Mouse (Mus musculus) embryonic facial prominence, embryonic 10.5 days (tissue): ENCODE measurements around the gene Spag16. TPM values are rescaled to one million over a fixed set of nuclear protein-coding genes. Genes with fewer than 3 reads are reported as not detected.

Experiments
- DNase-seq: peaks from one replicate; pipeline ENCODE4 v3.0.0-alpha.2; 2017; ENCODE audit warnings: low spot score
- H3K27ac ChIP-seq: fragments of 300-500 bp; sonication (generic); replicated peaks from 2 replicates; pipeline ENCODE4 v1.5.1; 2016; ENCODE audit warnings: mild to moderate bottlenecking
- H3K27me3 ChIP-seq: fragments of 300-500 bp; sonication (generic); replicated peaks from 2 replicates; pipeline ENCODE4 v1.6.1; 2016; ENCODE audit warnings: low read depth, mild to moderate bottlenecking; ENCODE audit not compliant: poor library complexity, severe bottlenecking
- H3K36me3 ChIP-seq: fragments of 300-500 bp; sonication (generic); replicated peaks from 2 replicates; pipeline ENCODE4 v1.6.1; 2016; ENCODE audit warnings: mild to moderate bottlenecking, moderate library complexity
- H3K4me1 ChIP-seq: fragments of 300-500 bp; sonication (generic); 2 replicates; pipeline ENCODE4 v1.6.1; 2016
- H3K4me3 ChIP-seq: fragments of 300-500 bp; sonication (generic); 2 replicates; pipeline ENCODE4 v1.5.1; 2016; ENCODE audit warnings: mild to moderate bottlenecking, moderate library complexity
- H3K9me3 ChIP-seq: fragments of 300-500 bp; sonication (generic); 2 replicates; pipeline ENCODE4 v1.6.1; 2016; ENCODE audit warnings: mild to moderate bottlenecking
- WGBS: fragments of 180-500 bp; shearing (Covaris S2); methylation state at CpG from one replicate; pipeline ENCODE4 v1.1.7; 2016; 5-methylcytosine and 5-hydroxymethylcytosine counted together
- polyA plus RNA-seq: library from polyadenylated mRNA; unstranded; fragments of >200 nt; fragmentation: Nextera tagmentation; extraction: Ambion mirVana; gene quantifications from 2 replicates; pipeline ENCODE4 v1.2.1, GENCODE M21; 2016

Gene Spag16
- polyA plus RNA-seq, 1 experiment from 2014 or later: 2.0 TPM

DNA sequence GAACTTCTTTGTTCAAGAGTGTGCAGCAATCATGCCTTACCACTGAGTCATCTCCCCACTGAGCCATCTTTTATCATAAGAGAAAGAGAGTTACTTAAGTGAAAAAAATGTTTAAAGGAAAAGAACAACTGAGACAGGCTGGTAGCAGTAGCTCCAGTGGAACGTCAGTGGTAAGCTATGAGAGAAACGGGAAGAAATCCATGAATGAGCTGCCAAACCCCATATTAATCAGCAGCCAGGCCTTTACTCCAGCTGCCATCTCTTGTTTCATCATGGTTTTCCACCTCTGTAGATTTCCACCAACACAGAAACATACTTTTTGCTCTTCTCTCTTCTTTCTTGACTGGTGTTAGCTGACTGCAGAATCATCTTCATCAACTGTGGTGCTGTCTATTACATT, 308.8 kb downstream of the Spag16 start:
- 76% methylated on average over 2 of the region's 2 CpGs for WGBS
- DNase-seq: no peak
- peaks cover 7% of the 10 kb centered on the region; the same call in 1 of the 2 replicates for H3K4me1 ChIP-seq

DNA sequence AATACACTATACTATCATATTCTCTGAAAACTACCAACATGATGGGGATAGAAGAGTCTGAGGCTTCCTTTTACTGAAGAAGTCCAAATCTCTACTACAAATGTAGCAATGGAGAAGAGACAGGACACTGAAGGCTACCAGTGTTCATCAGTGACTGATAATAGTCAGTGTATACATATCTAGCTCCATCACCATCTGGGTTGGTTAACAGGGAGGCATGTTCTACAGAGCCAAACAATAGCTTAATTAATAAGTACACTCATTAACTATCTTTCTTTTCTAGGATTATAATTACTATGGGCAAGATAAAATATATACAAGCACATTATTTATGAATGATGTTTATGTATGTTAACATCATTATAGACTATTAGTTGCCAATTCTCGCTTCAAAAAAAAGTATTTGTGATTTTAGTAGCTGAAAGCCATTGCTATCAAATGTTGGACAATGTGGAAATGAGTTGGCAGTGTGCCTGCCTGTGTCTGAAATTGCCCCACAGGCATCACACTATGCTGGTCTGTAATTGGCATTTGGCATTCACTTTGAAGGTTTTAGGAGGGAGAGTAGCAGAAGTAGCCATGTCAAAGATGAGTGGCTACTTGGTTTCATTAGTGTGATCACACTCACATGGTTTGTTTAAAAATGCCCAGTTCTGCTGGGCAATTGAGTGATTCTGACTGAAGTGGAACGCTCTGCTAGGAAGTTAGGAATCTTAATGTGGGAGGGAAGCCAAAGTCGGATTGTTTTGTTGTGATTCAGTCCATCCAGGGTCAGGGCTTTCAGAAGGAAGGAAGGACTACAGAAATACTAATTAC, 338.8 kb downstream of the Spag16 start:
- Histone ChIP-seq H3K27me3 (no peaks in the 10 kb centered on the region), H3K4me1 (no peaks in the 10 kb centered on the region), H3K4me3 (no peak overlapping the region), H3K27ac (no peak overlapping the region), H3K36me3 (no peaks in the 10 kb centered on the region), H3K9me3 (no peaks in the 10 kb centered on the region)
- no peak for DNase-seq
- 75% methylated on average over 3 of the region's 3 CpGs for WGBS

More for the DNA sequence above, 308.8 kb downstream of the Spag16 start:
- Histone ChIP-seq H3K36me3 (no peaks in the 10 kb centered on the region), H3K27me3 (no peaks in the 10 kb centered on the region), H3K9me3 (no peaks in the 10 kb centered on the region), H3K27ac (no peak overlapping the region), H3K4me3 (no peak overlapping the region)

DNA sequence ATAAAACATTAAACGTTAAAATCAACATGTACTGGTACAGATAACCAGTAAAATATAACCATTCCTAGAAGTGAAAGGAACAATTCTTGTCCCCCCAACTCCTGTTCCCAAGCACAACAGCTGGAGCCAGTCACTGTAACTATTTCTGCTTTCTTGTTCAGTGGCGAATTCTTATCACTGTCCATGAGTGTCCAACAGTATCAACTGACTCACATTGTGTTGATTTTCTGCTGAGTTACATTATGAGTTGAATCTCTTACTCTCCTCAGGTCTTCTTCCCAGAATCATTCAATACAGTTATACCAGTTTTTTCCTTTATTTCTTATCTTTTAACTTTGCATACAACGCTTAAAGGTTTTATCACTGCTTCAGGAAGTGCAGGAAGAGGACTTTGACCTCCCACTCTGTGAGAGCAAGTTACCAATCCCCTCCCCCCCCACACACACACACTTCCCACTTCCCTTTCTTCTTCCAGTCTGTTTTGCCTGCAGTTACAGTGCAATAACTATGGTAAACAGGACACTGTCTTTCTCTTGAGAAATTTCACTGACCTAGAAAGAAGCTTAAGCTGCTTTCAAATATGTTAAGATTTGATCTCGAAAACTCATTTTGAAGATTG, 353.5 kb downstream of the Spag16 start:
- no peak overlapping the region for H3K4me3 ChIP-seq
- no peak overlapping the region for H3K27ac ChIP-seq
- DNase-seq: no peak
- H3K36me3 ChIP-seq: no peaks in the 10 kb centered on the region
- H3K4me1 ChIP-seq: no peaks in the 10 kb centered on the region
- 78% methylated on average over 4 of the region's 4 CpGs for WGBS
- H3K27me3 ChIP-seq: no peaks in the 10 kb centered on the region
- H3K9me3 ChIP-seq: no peaks in the 10 kb centered on the region

DNA sequence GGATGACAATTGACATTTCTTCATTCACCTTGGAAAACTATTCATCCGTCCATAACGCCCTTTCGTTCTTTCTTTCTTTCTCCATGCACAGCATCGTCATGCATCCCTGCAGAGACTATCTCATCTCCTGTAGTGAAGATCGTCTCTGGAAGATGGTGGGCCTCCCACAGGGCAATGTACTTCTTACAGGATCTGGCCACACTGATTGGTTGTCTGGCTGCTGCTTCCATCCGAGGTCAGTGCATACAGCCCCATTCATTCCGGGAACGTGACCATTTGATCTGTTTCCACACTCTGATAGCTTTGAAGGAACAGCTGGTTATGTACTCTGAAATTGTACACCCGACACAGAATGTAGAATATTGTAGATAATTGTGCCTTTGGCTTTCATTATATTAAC, 438.0 kb downstream of the Spag16 start:
- no peaks in the 10 kb centered on the region for H3K36me3 ChIP-seq
- H3K27ac ChIP-seq: no peak overlapping the region
- WGBS: 74% methylated on average over 9 of the region's 9 CpGs
- no peaks in the 10 kb centered on the region for H3K9me3 ChIP-seq
- no peaks in the 10 kb centered on the region; the same call in 1 of the 2 replicates for H3K4me1 ChIP-seq
- no peak for DNase-seq
- no peak overlapping the region for H3K4me3 ChIP-seq
- no peaks in the 10 kb centered on the region for H3K27me3 ChIP-seq

DNA sequence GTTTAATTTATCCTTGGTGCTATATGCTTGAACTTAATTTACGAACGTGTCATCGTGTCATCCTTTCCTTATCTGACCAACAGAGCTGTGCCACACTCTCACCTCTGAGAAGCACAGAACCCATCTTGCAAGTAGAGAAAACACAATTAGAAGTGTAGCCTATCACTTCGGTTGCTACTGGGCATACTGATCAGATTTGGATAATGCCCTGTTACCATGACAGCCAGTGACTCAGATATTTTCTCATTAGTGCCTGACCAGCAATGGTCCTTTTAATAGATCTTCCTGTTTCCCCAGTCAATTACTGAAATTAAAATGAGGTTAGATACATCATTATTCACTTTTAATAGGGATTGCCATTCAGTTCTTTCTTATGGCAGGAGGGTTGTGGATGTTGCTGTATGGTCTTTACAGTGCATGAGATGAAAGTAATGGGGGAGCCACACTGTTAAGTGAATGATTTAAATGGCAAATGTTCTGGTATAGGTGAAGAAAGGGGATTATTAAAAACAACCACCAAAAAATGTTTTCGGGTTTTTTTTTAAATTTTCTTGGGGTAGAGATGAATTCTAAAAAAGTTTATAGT, 439.2 kb downstream of the Spag16 start:
- Histone ChIP-seq H3K4me1 (no peaks in the 10 kb centered on the region; the same call in 1 of the 2 replicates), H3K27ac (no peak overlapping the region), H3K36me3 (no peaks in the 10 kb centered on the region), H3K9me3 (no peaks in the 10 kb centered on the region), H3K27me3 (no peaks in the 10 kb centered on the region), H3K4me3 (no peak overlapping the region)
- 85% methylated on average over 5 of the region's 5 CpGs for WGBS
- DNase-seq: no peak

DNA sequence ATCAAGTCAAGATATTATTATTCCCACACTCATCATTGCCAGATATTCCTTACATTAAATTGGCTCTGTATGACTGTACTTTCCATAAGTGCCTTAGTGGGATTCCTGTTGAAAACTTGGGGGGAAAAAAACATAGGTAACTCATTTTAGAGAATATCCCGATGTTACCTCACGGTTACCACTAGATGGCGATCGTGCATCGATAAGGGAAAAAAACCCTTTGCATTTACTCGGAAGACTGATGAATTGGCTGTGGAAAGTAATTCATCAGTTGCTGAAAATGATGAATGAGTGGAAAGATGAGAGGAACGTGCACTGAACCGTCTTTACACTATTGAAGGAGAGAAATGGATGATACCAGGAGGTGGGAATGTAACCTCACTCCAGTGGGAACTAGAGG, 443.4 kb downstream of the Spag16 start:
- Histone ChIP-seq H3K27ac (no peak overlapping the region), H3K27me3 (no peaks in the 10 kb centered on the region), H3K9me3 (no peaks in the 10 kb centered on the region), H3K36me3 (no peaks in the 10 kb centered on the region), H3K4me1 (no peaks in the 10 kb centered on the region), H3K4me3 (no peak overlapping the region)
- DNase-seq: peak; percentile 11
- 20% methylated on average over 8 of the region's 8 CpGs for WGBS

DNA sequence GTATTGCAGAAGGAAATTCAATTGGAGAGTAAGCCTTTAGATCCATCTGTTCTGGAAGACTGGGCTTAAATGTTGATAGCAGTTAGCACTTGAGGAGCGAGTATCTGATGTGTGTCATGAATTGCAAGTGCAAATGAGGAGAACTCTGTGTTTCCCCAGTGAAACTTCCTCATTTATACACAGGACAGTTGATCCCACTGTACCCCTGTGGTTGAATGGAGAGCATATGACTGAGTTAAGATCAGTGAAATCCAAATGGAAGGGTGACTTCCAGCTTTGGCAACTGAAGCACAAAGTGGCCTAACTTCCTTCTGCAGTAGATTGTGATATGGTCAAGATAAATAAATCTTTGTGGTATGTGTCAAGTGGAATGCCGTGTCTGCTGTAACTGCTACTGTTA, 446.0 kb downstream of the Spag16 start:
- H3K27ac ChIP-seq: no peak overlapping the region
- WGBS: 88% methylated on average over 2 of the region's 2 CpGs
- H3K36me3 ChIP-seq: no peaks in the 10 kb centered on the region

DNA sequence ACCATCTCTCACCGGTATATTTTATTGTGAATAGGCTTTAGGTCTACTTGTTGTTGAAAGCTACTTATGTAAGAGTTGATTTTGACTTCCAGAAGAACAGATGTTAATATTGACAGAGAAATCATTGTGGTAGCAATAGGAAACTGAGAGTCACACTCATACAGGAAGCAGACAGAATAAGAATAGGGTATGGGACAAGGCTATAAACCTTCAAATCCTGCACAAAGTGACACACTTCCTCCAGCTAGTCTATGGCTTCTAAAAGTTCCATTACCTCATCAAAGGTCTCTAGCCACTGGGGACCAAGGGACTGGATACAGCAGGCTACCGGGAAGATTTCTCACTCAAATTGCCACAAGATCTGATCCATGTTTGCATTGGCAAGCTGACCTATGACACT, 452.5 kb downstream of the Spag16 start:
- Histone ChIP-seq H3K27ac (no peak overlapping the region), H3K4me1 (no peaks in the 10 kb centered on the region), H3K36me3 (no peaks in the 10 kb centered on the region), H3K4me3 (no peak overlapping the region), H3K27me3 (no peaks in the 10 kb centered on the region), H3K9me3 (no peaks in the 10 kb centered on the region)
- DNase-seq: no peak
- 73% methylated on average over 2 of the region's 2 CpGs for WGBS

More for the DNA sequence above, 446.0 kb downstream of the Spag16 start:
- DNase-seq: no peak
- H3K4me3 ChIP-seq: no peak overlapping the region
- no peaks in the 10 kb centered on the region for H3K4me1 ChIP-seq
- H3K9me3 ChIP-seq: no peaks in the 10 kb centered on the region
- no peaks in the 10 kb centered on the region for H3K27me3 ChIP-seq

DNA sequence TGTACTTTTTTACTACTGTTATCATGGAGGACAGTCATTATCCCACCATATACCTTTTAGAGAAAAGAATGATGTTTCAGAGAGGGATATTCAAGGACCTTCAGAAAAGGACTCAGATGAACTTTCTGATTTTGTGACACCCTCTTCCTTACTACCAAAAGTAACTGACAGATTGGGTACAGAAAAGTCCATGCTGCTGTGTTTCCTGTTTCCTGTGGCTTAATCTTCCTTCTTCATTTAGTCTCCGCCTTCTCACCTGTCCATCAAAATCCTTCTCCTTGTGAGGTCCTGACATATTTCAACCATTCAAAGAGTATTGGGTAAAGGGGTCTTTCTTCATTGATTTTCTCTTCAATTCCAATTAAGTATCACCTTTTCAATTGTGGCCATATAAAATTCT, 456.6 kb downstream of the Spag16 start:
- WGBS: 85% methylated on average over 1 of the region's 1 CpGs
- Histone ChIP-seq H3K27me3 (no peaks in the 10 kb centered on the region), H3K27ac (no peak overlapping the region), H3K4me3 (no peak overlapping the region), H3K9me3 (no peaks in the 10 kb centered on the region), H3K4me1 (no peaks in the 10 kb centered on the region), H3K36me3 (no peaks in the 10 kb centered on the region)
- DNase-seq: no peak

DNA sequence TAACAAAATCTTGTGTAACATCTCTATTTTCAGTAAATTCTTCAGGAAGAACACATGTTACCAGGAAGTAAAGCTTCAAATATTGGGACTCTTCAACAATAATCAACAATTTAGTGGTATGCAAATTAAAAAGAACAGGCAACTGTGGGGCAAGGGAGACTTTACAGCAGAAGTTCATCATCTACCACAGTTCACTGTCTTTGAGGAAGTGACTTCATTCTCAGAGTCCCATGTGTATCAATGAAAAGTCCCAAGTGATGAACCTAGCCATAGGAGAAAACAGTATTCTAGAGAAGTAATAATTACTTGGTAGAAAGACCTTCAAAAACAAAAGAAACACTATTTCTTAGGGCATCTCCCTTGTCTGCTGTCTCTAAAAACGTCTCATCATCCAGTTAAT, 457.4 kb downstream of the Spag16 start:
- 72% methylated on average over 1 of the region's 1 CpGs for WGBS
- no peak for DNase-seq
- Histone ChIP-seq H3K27me3 (no peaks in the 10 kb centered on the region), H3K36me3 (no peaks in the 10 kb centered on the region), H3K4me1 (no peaks in the 10 kb centered on the region), H3K9me3 (no peaks in the 10 kb centered on the region), H3K27ac (no peak overlapping the region), H3K4me3 (no peak overlapping the region)

DNA sequence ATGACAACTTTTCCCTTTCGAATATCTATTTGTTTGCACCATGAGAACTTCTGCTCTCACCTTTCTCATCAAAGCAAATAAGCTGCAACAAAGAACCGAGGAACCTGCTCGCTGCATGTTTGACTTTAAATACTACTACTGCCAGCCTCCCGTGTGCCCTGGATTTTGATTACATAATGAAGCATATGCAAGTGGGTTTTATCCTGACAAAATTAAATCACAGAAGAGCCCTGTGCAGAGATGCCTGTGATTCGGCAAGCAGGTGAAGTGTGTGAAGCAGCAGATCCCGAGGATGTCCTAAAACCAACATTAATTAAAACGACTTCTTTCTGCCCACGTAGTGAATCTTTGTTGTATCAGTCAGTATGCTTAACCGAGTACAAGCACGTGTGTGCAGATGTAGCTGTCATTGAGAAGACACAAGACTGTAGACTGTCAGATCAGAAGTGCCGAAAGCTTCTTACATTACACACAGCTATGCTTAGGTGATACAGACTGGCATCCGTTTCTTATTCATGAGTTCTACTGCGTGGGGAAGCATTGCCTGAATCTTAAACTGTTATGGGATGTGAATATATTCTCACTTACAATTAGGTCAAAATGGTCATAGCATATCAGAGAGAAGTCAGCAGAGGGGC, 489.5 kb downstream of the Spag16 start:
- Histone ChIP-seq H3K27ac (no peak overlapping the region), H3K9me3 (no peaks in the 10 kb centered on the region), H3K4me3 (no peak overlapping the region), H3K27me3 (no peaks in the 10 kb centered on the region), H3K36me3 (no peaks in the 10 kb centered on the region), H3K4me1 (no peaks in the 10 kb centered on the region)
- DNase-seq: no peak
- 86% methylated on average over 13 of the region's 13 CpGs for WGBS

DNA sequence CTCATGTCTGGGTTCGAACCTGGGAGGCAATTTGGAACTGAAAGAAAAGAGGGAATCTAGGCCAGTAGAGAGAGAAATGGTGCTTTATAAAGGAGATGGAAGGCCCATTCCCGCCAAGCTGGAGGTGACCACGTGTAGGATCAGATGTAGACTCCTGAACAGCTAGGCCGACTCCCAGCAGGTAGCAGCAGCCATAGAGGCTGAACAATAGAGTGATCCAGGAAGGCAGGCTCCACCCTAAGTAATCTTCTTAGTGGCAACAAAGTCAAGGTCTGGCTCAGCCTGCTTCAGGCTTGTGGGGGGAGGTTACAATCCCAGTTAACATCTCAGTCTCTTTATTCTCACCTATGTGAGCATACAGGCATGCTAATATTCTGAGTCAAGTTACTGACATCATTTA, 494.2 kb downstream of the Spag16 start:
- H3K4me1 ChIP-seq: no peaks in the 10 kb centered on the region
- H3K27ac ChIP-seq: no peak overlapping the region
- H3K4me3 ChIP-seq: no peak overlapping the region
- no peaks in the 10 kb centered on the region for H3K27me3 ChIP-seq
- DNase-seq: no peak
- H3K9me3 ChIP-seq: no peaks in the 10 kb centered on the region
- H3K36me3 ChIP-seq: no peaks in the 10 kb centered on the region
- WGBS: 70% methylated on average over 4 of the region's 4 CpGs
